Mouse (Mus musculus): Measurements from ENCODE around the gene Slc4a1. TPM values are rescaled to one million over a fixed set of nuclear protein-coding genes. Genes with fewer than 3 reads are reported as not detected.
A peak's percentile ranks its signal among the peaks of the same experiment; 100 is the strongest.

Gene Slc4a1
- total and polyA plus RNA-seq, 3 experiments = 0.02 to 0.49 (median 0.35) TPM

DNA sequence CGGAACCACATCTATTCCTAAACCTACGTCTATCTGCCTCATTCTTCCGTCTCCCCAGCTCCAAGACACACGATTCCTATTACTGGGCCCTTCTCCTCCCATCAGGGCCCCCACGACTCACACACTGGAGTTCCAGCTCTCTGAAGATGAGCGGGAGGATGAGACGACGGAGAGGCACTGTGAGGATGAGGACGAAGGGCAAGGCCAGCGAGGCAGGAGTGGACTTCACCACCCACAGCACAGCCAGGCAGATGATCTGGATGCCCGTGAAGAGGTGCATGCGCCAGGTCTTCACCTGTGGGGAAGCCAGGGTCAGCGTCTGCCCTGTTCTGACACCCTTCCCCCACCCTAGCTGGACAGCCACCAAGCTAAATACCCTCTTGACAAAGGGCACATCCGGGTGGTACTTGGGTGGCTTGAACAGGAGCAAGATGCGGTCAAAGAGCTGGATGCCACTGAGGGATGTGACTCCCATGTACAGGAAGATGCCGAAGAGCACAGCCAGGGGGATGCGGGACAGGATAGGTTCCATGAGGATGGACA is 15.0 kb downstream of the Slc4a1 start:
- no peak for DNase-seq

- DNase-seq = no peak
These were observed 15.6 kb downstream of the Slc4a1 start for GRCm38 (mm10) chr11:102350416-102350815.

DNA sequence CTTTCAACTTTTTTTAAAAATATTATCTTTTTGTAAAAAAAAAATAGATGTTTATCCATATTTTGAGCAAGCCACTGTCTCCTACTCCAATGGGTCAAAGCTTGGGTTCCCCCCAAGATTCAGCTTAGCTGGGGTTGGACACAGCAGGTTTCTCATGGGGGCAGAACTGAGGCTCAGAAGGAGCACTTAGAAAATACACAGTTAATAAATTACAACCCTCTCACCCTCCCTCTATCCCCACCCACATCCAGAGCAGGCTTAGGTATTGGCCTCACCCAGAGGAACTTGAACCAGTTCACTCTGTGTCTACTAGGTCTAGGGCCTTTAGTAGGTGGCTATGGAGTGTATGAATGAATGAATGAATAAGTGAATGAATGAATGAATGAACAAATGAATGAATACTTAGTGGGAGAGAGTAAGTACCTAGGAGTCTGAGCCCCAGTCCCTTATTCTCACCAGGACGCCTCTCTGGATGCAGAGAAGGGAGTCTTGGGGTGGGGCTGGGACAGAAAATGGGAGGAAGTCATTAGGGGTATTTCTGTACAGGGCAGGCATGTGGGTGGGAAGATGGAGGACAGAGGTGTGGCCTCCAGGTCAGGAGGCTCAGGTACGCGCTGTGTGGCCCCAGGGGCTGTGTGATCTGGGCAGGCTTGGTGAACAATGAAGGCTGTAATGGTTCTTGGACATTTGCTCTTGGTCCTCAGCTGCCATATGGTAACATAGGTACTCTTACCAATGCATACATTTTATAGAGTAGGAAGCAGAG is 16.6 kb downstream of the Slc4a1 start:
- no peak for DNase-seq

DNA sequence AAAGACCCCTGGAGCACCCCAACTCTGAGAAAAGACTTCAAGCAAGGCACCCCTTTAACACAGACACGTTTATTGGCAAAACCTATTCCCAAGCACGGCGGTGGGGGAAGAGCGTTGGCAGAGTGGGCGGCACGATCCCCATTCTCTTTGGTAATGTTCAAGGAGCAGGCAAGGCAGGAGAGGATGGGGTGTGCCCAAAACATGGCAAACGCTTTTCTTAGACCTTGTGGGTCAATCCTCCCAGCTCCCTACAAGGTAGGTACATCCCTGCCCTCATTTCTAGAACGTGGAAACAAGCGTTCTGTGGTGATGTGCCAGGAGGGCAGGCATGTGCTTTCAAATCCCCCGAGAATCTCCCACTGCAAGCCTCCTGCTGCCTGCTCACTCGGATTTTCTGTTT is 17.2 kb downstream of the Slc4a1 start:
- no peak for DNase-seq

DNA sequence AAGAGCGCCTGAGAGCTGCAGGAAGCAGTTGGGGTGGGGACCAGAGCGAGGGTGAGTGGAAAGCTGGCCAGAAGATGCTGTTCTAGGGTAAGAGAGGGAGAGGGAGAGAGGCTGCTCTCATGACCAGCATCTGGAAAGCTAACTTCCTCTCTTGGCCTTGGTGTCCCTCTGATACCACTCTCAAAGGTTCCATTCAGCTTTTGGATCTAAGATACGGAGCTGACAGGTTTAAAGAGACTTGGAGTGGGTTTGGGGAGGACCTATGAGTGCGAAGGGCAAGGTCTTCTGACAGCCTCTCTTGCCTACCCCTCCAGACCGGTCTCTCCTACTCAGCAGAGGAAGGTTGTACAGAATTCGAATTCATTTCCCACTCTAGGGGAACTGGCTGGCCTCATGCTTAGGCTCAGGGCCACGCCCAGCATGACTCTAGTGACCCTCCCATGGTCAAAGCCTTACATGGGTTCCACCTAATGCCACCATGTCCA is 17.9 kb downstream of the Slc4a1 start:
- no peak for DNase-seq

GRCm38 (mm10) chr11:102347683-102348082 is 18.3 kb downstream of the Slc4a1 start:
- DNase-seq = no peak

DNA sequence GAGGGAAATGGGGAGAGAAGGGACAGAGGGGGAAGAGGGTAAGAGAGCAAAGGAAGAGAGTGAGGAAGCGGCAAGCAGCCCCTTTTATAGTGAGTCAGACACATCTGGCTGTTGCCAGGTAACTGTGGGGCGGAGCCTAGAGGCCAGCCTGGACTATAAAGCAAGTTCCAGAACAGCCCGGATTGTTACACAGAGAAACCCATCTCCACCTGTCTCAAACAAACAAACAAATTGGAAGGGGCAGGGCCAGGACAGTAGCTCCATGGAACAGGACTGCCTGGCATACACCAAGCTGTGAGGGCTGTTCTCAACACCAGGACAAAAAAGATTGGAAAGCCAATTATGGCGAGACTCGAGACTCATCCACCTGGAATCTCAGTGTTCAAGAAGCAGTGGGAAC is 19.1 kb downstream of the Slc4a1 start:
- no peak for DNase-seq

GRCm38 (mm10) chr11:102344458-102344857 is 21.5 kb downstream of the Slc4a1 start:
- no peak for DNase-seq

DNA sequence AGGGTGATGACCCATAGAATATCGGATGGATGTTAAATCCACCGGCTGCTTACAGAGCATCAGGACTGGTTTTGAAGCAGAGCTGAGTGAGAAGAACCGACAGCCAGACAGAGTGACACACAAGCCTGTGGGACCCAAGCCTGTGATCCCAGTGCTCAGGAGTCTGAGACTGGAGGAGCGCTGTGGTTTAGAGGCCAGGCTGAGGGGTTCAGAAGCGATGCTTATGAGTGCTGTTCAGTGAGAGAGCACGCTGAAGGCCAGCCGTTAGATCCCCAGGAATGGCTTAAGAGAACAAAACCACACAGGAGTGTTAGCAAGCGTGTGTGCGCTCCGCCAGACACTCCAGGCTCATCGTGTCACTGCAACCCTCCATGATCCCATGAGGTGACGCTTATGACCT is 23.3 kb downstream of the Slc4a1 start:
- no peak for DNase-seq

DNA sequence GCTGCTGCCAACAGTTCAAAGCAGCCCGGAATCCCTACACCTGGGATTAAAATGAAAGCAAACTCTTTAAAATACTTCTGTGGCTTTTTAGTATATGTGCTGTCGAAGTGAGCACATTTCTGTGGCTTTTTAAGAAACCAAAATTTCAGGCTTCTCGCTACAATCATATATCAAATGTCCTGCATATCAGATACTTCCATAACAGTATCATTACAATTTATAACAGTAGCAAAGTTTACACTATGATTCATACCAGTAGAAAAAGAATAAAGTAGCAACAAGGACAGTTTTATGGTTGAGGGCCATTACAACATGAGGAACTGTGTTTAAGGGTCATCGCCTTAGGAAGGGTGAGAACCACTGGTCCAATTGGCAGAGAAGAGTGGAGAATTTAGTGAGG is 24.9 kb downstream of the Slc4a1 start:
- DNase-seq = no peak

GRCm38 (mm10) chr11:102339624-102340023 is 26.4 kb downstream of the Slc4a1 start:
- no peak for DNase-seq

DNA sequence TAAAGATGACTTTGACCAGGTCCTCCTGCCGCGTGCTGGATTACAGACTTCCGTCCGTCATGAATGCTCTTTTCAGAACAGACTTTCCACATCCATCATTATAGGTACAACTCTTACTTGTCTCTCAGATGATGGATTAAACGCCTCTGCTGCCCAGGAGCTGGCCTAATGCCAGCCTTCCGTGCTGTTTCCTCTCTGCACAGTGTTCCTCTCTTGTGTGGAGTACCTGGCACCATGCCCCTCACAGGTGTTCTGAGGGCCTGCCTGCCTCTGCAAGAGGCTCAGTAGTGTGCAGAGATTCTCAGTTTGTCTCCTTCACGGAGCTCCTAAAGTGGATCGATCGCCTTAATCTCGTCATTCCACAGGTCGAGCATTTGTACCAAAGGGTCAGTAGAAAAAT is 26.8 kb downstream of the Slc4a1 start:
- no peak for DNase-seq

GRCm38 (mm10) chr11:102338561-102338960 is 27.4 kb downstream of the Slc4a1 start:
- DNase-seq = peak; percentile 91

DNA sequence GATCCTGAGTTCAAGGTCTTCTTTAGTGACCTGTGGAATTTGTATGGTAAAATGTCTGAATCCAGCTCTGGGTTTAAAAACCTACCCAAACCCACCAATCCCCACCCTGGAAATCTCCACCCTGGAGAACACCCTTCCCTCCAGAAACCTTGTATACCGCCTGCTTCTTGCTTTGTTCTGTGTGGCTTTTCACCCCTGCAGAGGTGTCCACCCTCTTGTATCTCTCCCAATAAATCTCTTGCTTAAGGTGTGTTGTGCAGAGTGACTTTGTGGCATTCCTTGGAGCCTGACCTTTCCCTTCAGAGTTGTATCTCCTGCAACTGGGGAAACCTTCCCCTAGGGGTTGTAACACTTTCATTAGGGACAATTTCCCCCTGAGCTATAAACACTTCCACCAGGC is 28.1 kb downstream of the Slc4a1 start:
- no peak for DNase-seq

DNA sequence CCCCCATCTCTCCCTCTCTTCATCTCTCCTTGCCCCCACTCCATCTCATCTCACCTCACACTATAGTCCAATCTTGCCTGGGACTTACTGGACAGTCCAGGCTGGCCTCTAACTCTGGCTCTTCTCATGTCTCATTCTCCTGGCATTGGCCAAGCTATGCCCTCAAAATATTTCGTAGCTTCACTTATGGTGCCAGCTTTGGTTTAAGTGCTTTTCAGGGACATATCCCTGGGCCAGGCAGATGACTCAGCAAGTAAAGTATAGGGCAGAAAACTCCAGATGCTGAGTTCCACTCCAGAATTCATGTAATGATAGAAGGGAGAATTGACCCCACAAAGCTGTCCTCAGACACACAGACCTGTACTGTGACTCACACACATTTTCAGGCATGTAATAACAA is 29.8 kb downstream of the Slc4a1 start:
- peak; percentile 60 for DNase-seq

GRCm38 (mm10) chr11:102334973-102335700 is 30.9 kb downstream of the Slc4a1 start:
- DNase-seq = peak; percentile 64

DNA sequence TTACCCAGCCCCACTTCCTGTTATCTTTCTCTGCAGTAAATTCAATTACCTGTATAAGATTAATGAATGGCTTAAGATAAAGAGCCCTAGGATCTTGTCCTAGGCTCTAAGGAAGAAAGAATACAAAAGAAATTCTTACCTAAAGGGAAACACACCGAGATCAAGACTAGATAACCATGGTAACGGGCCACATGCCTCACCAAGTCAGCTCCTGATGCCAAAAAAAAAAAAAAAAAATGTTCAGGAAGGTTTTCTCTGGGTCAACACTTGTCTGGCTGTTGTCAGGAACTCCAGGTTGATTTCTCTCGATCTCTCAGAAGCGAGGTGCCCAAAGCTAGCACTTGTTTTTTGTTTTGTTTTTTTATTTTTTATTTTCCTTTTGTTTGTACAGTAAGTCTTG is 32.0 kb downstream of the Slc4a1 start:
- DNase-seq = no peak

GRCm38 (mm10) chr11:102333061-102333460 is 32.9 kb downstream of the Slc4a1 start:
- no peak for DNase-seq

DNA sequence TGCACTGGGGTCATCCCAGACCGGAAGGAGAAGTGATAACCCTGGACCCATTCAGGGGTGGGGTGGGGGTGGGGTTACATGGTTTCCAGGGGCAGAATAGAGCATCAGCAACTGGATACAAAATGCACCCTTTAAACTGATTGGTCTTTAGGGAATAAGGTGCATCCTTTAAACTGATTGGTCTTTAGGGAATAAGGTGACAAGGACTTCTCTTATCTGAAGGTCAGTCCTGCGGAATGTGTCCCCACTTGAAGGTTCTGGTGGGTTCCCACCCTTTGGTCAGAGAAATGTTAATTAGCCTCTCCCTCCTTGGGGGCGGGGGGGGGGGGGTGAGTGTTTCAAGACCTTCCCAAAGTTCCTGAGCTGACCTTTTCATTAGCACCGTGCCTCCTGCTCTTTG is 34.2 kb downstream of the Slc4a1 start:
- no peak for DNase-seq

DNA sequence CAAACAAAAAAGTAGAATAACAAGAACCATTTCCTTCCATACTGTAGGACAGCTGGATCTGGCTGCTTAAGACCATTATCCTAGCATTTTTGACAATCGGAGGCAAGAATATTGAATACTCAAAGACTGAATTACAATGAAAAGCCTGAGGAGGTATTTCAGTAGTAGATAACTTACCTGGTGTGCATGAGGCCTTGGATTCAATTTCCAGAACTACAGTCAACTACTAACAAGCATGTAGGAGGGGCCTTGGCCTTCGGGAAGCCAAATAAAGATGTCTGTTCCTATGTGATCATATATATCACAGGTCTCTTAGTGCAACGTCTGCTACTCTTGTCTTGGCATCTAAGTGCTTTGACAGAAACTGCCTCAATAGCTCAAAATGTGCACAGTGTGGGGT is 36.0 kb downstream of the Slc4a1 start:
- no peak for DNase-seq

- no peak for DNase-seq
These were observed 36.5 kb downstream of the Slc4a1 start for GRCm38 (mm10) chr11:102329518-102329917.

- no peak for DNase-seq
These were observed 38.2 kb downstream of the Slc4a1 start for GRCm38 (mm10) chr11:102327839-102328238.

DNA sequence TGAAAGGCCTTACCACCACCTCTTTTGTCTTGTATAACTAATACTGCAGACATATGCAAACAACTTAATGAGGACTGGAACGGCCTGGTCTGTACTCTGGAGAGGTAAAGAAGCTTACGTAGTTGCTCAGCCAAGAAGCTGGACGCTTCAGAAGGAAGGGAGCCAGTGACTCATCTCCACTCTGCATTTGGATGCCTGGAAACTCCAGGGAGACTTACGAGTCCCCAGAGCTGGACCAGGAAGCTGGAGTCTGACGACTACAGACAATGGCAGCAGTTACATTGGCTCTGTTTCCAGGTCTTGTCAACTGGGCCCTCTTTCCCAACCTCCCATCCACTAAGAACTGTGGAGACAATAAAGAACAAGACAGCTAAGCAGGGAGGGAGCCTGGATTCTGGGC is 38.8 kb downstream of the Slc4a1 start:
- no peak for DNase-seq
